19 mouse cellular contexts compared by ENCODE assay signal in the genomic region with DNA sequence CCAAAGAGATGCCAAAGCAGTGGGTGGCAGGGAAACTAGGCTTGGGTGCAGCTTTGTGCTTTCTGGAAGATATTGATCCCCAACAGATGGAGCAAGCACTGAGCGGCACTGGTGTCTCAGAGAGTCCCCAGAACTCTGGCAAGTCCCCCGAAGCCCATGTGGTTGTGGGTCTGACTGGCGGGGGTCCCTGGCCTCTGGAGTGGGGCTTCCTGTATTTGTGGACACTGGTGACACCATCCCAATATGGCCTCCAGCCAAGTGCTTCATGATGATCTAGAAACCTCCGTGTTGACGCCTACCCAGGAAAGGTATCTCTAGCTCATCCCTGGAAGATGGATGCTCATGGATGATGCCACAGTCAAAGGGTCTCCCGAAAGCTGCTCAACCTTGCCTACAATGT.
DNase-seq lines count a peak whose midpoint lies in the region; ATAC-seq and TF ChIP-seq lines count a peak whose summit lies in the region.
"Had no signal": no experiment of that assay in that cellular context is flagged by ENCODE, and none has a peak within 500 bp of the region (broad histone marks: within the 10 kb centered on the region; RNA-seq: fewer than 3 reads in every experiment).

No protein-coding gene starts in this region.

- no peak overlapping the region for H3K9ac ChIP-seq in forebrain, embryonic 13.5 days
- H3K9ac ChIP-seq in neural tube, embryonic 15.5 days (replicated peaks): no peak overlapping the region
- H3K9ac ChIP-seq: embryonic facial prominence, embryonic 13.5 days; hindbrain, embryonic 13.5 days had no signal

- WGBS in forebrain, embryonic 13.5 days: 94% methylated on average over 6 of the region's 6 CpGs
- WGBS in forebrain, embryonic 10.5 days: 86% methylated on average over 6 of the region's 6 CpGs
- WGBS in neural tube, embryonic 15.5 days: 96% methylated on average over 6 of the region's 6 CpGs
- WGBS in olfactory bulb, adult 2 months: 96% methylated on average over 6 of the region's 6 CpGs

- TF ChIP-seq POLR2A in olfactory bulb, adult 2 months (IDR thresholded peaks at IDR 0.05; ENCODE audit: insufficient read depth, low read depth, low read length): no peak

- H3K27me3 ChIP-seq in forebrain, embryonic 13.5 days: peaks cover 32% of the 10 kb centered on the region
- H3K27me3 ChIP-seq in forebrain, embryonic 10.5 days (ENCODE audit: poor library complexity, severe bottlenecking): peaks cover 53% of the 10 kb centered on the region
- no peaks in the 10 kb centered on the region for H3K27me3 ChIP-seq in neural tube, embryonic 15.5 days (replicated peaks)

- H3K9me3 ChIP-seq in forebrain, embryonic 13.5 days (replicated peaks): no peaks in the 10 kb centered on the region
- no peaks in the 10 kb centered on the region for H3K9me3 ChIP-seq in forebrain, embryonic 10.5 days
- H3K9me3 ChIP-seq in neural tube, embryonic 15.5 days (replicated peaks): no peaks in the 10 kb centered on the region
- H3K9me3 ChIP-seq: embryonic facial prominence, embryonic 13.5 days; heart, embryonic 10.5 days; hindbrain, embryonic 13.5 days had no signal

- DNase-seq in forebrain, embryonic 10.5 days (ENCODE audit: extremely low spot score, low spot score): no peak
- DNase-seq in layer of hippocampus, adult 2 months (ENCODE audit: low spot score in 2 of 2): no peak
- no peak for DNase-seq in layer of hippocampus, postnatal 25 days (ENCODE audit: extremely low spot score in 1 of 2, low spot score in 1 of 2)
- DNase-seq in neural tube, embryonic 10.5 days (ENCODE audit: extremely low spot score, low spot score): no peak
- no peak for DNase-seq in lung, postnatal 10 days
- DNase-seq: adrenal gland, postnatal 10 days; cerebellum, adult 11 months; cerebellum, adult 8-10 months; cerebellum, postnatal 36 days; gastrocnemius, postnatal 10 days; heart, adult 18-20 months; heart, postnatal 10 days; heart, postnatal 4 days had no signal

- no peak for TF ChIP-seq CTCF in layer of hippocampus, adult 2 months (conservative IDR thresholded peaks at IDR 0.05)
- no peak for TF ChIP-seq CTCF in olfactory bulb, adult 2 months (IDR thresholded peaks at IDR 0.05; ENCODE audit: insufficient read depth, low read depth, low read length)

- H3K36me3 ChIP-seq in forebrain, embryonic 13.5 days (ENCODE audit: poor library complexity, severe bottlenecking): no peaks in the 10 kb centered on the region
- no peaks in the 10 kb centered on the region for H3K36me3 ChIP-seq in forebrain, embryonic 10.5 days (replicated peaks)
- no peaks in the 10 kb centered on the region for H3K36me3 ChIP-seq in neural tube, embryonic 15.5 days
- H3K36me3 ChIP-seq: embryonic facial prominence, embryonic 13.5 days; heart, embryonic 10.5 days; hindbrain, embryonic 13.5 days had no signal

- no peak overlapping the region for H3K4me2 ChIP-seq in forebrain, embryonic 13.5 days
- no peak overlapping the region for H3K4me2 ChIP-seq in neural tube, embryonic 15.5 days
- H3K4me2 ChIP-seq: embryonic facial prominence, embryonic 13.5 days had no signal

- no peak overlapping the region for H3K4me3 ChIP-seq in forebrain, embryonic 13.5 days
- no peak overlapping the region for H3K4me3 ChIP-seq in forebrain, embryonic 10.5 days
- H3K4me3 ChIP-seq in layer of hippocampus, adult 2 months: no peak overlapping the region
- no peak overlapping the region for H3K4me3 ChIP-seq in neural tube, embryonic 15.5 days (replicated peaks)
- no peak overlapping the region for H3K4me3 ChIP-seq in olfactory bulb, adult 2 months (ENCODE audit: insufficient read depth, low read depth, low read length)
- H3K4me3 ChIP-seq: embryonic facial prominence, embryonic 13.5 days; heart, embryonic 10.5 days; hindbrain, embryonic 13.5 days had no signal

- H3K27ac ChIP-seq in forebrain, embryonic 13.5 days: peak overlapping the region; percentile 38; the same call in 1 of the 2 replicates
- no peak overlapping the region for H3K27ac ChIP-seq in forebrain, embryonic 10.5 days
- H3K27ac ChIP-seq in layer of hippocampus, adult 2 months: peak overlapping the region; percentile 94; the same call in 1 of the 2 replicates
- peak overlapping the region; percentile 39; the same call in 1 of the 2 replicates for H3K27ac ChIP-seq in neural tube, embryonic 15.5 days (replicated peaks)
- 0 out of 2 replicates have a peak overlapping the region, but pooled peaks have one; percentile 20 for H3K27ac ChIP-seq in olfactory bulb, adult 2 months (ENCODE audit: insufficient read depth, low read depth, low read length)
- H3K27ac ChIP-seq: embryonic facial prominence, embryonic 13.5 days; heart, embryonic 10.5 days; hindbrain, embryonic 13.5 days had no signal

- H3K4me1 ChIP-seq in forebrain, embryonic 13.5 days: peaks cover 18% of the 10 kb centered on the region
- peaks cover 19% of the 10 kb centered on the region for H3K4me1 ChIP-seq in forebrain, embryonic 10.5 days
- peaks cover 47% of the 10 kb centered on the region for H3K4me1 ChIP-seq in neural tube, embryonic 15.5 days
- peaks cover 34% of the 10 kb centered on the region for H3K4me1 ChIP-seq in olfactory bulb, adult 2 months (ENCODE audit: control insufficient read depth, insufficient read depth, low read length)

- no peak for ATAC-seq in forebrain, embryonic 13.5 days
- no peak for ATAC-seq in neural tube, embryonic 15.5 days (ENCODE audit: low FRiP score)
